Mouse (Mus musculus) layer of hippocampus, adult 11-12 months (tissue): ENCODE data around the gene Mvb12b.
A peak's percentile ranks its signal among the peaks of the same experiment; 100 is the strongest.

Source experiments
- DNase-seq: peaks from one replicate; pipeline ENCODE4 v3.0.0; 2022; ENCODE audit warnings: low spot score

The Mvb12b gene

GRCm38 (mm10) chr2:33720380-33720898 lies 167.3 kb downstream of the Mvb12b start:
- no peak for DNase-seq

GRCm38 (mm10) chr2:33719339-33720066 lies 168.2 kb downstream of the Mvb12b start:
- no peak for DNase-seq

- no peak for DNase-seq
These were observed 169.2 kb downstream of the Mvb12b start for GRCm38 (mm10) chr2:33718561-33718960.

- DNase-seq, result no peak
These were observed 169.9 kb downstream of the Mvb12b start for GRCm38 (mm10) chr2:33717821-33718351.

- no peak for DNase-seq
These were observed 170.4 kb downstream of the Mvb12b start for GRCm38 (mm10) chr2:33717378-33717777.

GRCm38 (mm10) chr2:33716878-33717277 lies 170.9 kb downstream of the Mvb12b start:
- DNase-seq, result no peak

GRCm38 (mm10) chr2:33714932-33715331 lies 172.8 kb downstream of the Mvb12b start:
- DNase-seq, result no peak

GRCm38 (mm10) chr2:33713580-33714260 lies 174.0 kb downstream of the Mvb12b start:
- no peak for DNase-seq

GRCm38 (mm10) chr2:33712811-33713210 lies 174.9 kb downstream of the Mvb12b start:
- DNase-seq, result no peak

- no peak for DNase-seq
These were observed 178.9 kb downstream of the Mvb12b start for GRCm38 (mm10) chr2:33708831-33709230.

- DNase-seq, result no peak
These were observed 179.7 kb downstream of the Mvb12b start for GRCm38 (mm10) chr2:33708096-33708495.

GRCm38 (mm10) chr2:33706403-33706802 lies 181.3 kb downstream of the Mvb12b start:
- no peak for DNase-seq

GRCm38 (mm10) chr2:33705687-33706320 lies 181.9 kb downstream of the Mvb12b start:
- DNase-seq, result no peak

GRCm38 (mm10) chr2:33703286-33703685 lies 184.5 kb downstream of the Mvb12b start:
- no peak for DNase-seq

GRCm38 (mm10) chr2:33702705-33703104 lies 185.0 kb downstream of the Mvb12b start:
- no peak for DNase-seq

- no peak for DNase-seq
These were observed 186.3 kb downstream of the Mvb12b start for GRCm38 (mm10) chr2:33701446-33701815.

GRCm38 (mm10) chr2:33700581-33701445 lies 186.9 kb downstream of the Mvb12b start:
- no peak for DNase-seq

- DNase-seq, result no peak
These were observed 188.8 kb downstream of the Mvb12b start for GRCm38 (mm10) chr2:33698898-33699297.

GRCm38 (mm10) chr2:33696428-33696827 lies 191.3 kb downstream of the Mvb12b start:
- no peak for DNase-seq

- no peak for DNase-seq
These were observed 193.8 kb downstream of the Mvb12b start for GRCm38 (mm10) chr2:33693931-33694330.

- DNase-seq, result peak; percentile 15
These were observed 197.8 kb downstream of the Mvb12b start for GRCm38 (mm10) chr2:33689880-33690462.
